Mouse (Mus musculus): ENCODE results near the gene Bbs9.

Bbs9 gene

GRCm38 (mm10) chr9:22537767-22538373 lies 62.4 kb downstream of the Bbs9 start:
- no peak for DNase-seq

- no peak for DNase-seq
Observed at GRCm38 (mm10) chr9:22539546-22539945, 64.0 kb downstream of the Bbs9 start.

- DNase-seq, result no peak
Observed at GRCm38 (mm10) chr9:22541130-22541529, 65.6 kb downstream of the Bbs9 start.

- DNase-seq, result no peak
Observed at GRCm38 (mm10) chr9:22543467-22543866, 68.0 kb downstream of the Bbs9 start.

GRCm38 (mm10) chr9:22544349-22545341 lies 69.1 kb downstream of the Bbs9 start:
- DNase-seq, result no peak

- DNase-seq, result no peak
Observed at GRCm38 (mm10) chr9:22551273-22551672, 75.8 kb downstream of the Bbs9 start.

GRCm38 (mm10) chr9:22556076-22556475 lies 80.6 kb downstream of the Bbs9 start:
- no peak for DNase-seq

- peak; percentile 73 for DNase-seq
Observed at GRCm38 (mm10) chr9:22557467-22557866, 82.0 kb downstream of the Bbs9 start.

- no peak for DNase-seq
Observed at GRCm38 (mm10) chr9:22563612-22564347, 88.3 kb downstream of the Bbs9 start.

GRCm38 (mm10) chr9:22567726-22568125 lies 92.2 kb downstream of the Bbs9 start:
- no peak for DNase-seq

GRCm38 (mm10) chr9:22576426-22577139 lies 101.1 kb downstream of the Bbs9 start:
- no peak for DNase-seq

GRCm38 (mm10) chr9:22578266-22578665 lies 102.8 kb downstream of the Bbs9 start:
- DNase-seq, result no peak

GRCm38 (mm10) chr9:22584221-22584620 lies 108.7 kb downstream of the Bbs9 start:
- DNase-seq, result no peak

GRCm38 (mm10) chr9:22593032-22593431 lies 117.5 kb downstream of the Bbs9 start:
- no peak for DNase-seq

- DNase-seq, result no peak
Observed at GRCm38 (mm10) chr9:22596650-22597049, 121.1 kb downstream of the Bbs9 start.

- DNase-seq, result no peak
Observed at GRCm38 (mm10) chr9:22613271-22613824, 137.8 kb downstream of the Bbs9 start.

GRCm38 (mm10) chr9:22619245-22619644 lies 143.7 kb downstream of the Bbs9 start:
- DNase-seq, result no peak

GRCm38 (mm10) chr9:22624966-22625365 lies 149.5 kb downstream of the Bbs9 start:
- DNase-seq, result peak; percentile 37

- no peak for DNase-seq
Observed at GRCm38 (mm10) chr9:22626014-22626413, 150.5 kb downstream of the Bbs9 start.

GRCm38 (mm10) chr9:22627912-22628311 lies 152.4 kb downstream of the Bbs9 start:
- DNase-seq, result no peak

GRCm38 (mm10) chr9:22632800-22633485 lies 157.4 kb downstream of the Bbs9 start:
- DNase-seq, result no peak

GRCm38 (mm10) chr9:22638502-22638901 lies 163.0 kb downstream of the Bbs9 start:
- no peak for DNase-seq

Measured in right cerebral cortex, postnatal 14 days (tissue).